Mouse (Mus musculus) hindbrain, embryonic 14.5 days (tissue): ENCODE measurements around the gene Negr1. TPM values are rescaled to one million over a fixed set of nuclear protein-coding genes. Genes with fewer than 3 reads are reported as not detected.
A peak's percentile ranks its signal among the peaks of the same experiment; 100 is the strongest.

ENCODE experiments used
- ATAC-seq: fragments of 200-750 bp; cut with Nextera tagmentation; 2 replicates; pipeline ENCODE4 v1.8.0; 2017; ENCODE audit warnings: moderate number of reproducible peaks, mild to moderate bottlenecking, moderate TSS enrichment, moderate library complexity; ENCODE audit not compliant: low FRiP score
- DNase-seq: peaks from one replicate; pipeline ENCODE4 v3.0.0-alpha.2; 2015; ENCODE audit warnings: low spot score
- H3K27ac ChIP-seq: fragments of 300-500 bp; sonication (generic); 2 replicates; pipeline ENCODE4 v1.5.1; 2014; ENCODE audit warnings: mild to moderate bottlenecking, moderate library complexity
- H3K27me3 ChIP-seq: fragments of 300-500 bp; sonication (generic); 2 replicates; pipeline ENCODE4 v1.6.1; 2014; ENCODE audit warnings: mild to moderate bottlenecking, low read length, mixed read lengths; ENCODE audit not compliant: control insufficient read depth, insufficient read depth
- H3K36me3 ChIP-seq: fragments of 300-500 bp; sonication (generic); replicated peaks from 2 replicates; pipeline ENCODE4 v1.6.1; 2014; ENCODE audit not compliant: control insufficient read depth, insufficient read depth
- H3K4me1 ChIP-seq: fragments of 300-500 bp; sonication (generic); replicated peaks from 2 replicates; pipeline ENCODE4 v1.6.1; 2014; ENCODE audit warnings: antibody characterized with exemption, low read length, mixed read lengths; ENCODE audit not compliant: control insufficient read depth, insufficient read depth
- H3K4me2 ChIP-seq: fragments of 300-500 bp; sonication (generic); replicated peaks from 2 replicates; pipeline ENCODE4 v1.6.1; 2014; ENCODE audit warnings: mild to moderate bottlenecking, moderate library complexity
- H3K4me3 ChIP-seq: fragments of 300-500 bp; sonication (generic); replicated peaks from 2 replicates; pipeline ENCODE4 v1.5.1; 2014; ENCODE audit warnings: mild to moderate bottlenecking, low read length
- H3K9ac ChIP-seq: fragments of 300-500 bp; sonication (generic); 2 replicates; pipeline ENCODE4 v1.6.1; 2014
- H3K9me3 ChIP-seq: fragments of 300-500 bp; sonication (generic); 2 replicates; pipeline ENCODE4 v1.6.1; 2016; ENCODE audit warnings: low read length; ENCODE audit not compliant: control insufficient read depth
- WGBS: fragments of 180-500 bp; shearing (Covaris S2); extraction: QIAGEN DNeasy Blood & Tissue Kit; methylation state at CpG from one replicate; pipeline ENCODE4 v1.1.7; 2014; 5-methylcytosine and 5-hydroxymethylcytosine counted together
- polyA plus RNA-seq: library from polyadenylated mRNA; unstranded; fragments of >200 nt; fragmentation: Nextera tagmentation; extraction: Ambion mirVana; gene quantifications from 2 replicates; pipeline ENCODE4 v1.2.1, GENCODE M21; 2014

The Negr1 gene
- polyA plus RNA-seq, 1 experiment from 2014 or later = 46.2 TPM

DNA sequence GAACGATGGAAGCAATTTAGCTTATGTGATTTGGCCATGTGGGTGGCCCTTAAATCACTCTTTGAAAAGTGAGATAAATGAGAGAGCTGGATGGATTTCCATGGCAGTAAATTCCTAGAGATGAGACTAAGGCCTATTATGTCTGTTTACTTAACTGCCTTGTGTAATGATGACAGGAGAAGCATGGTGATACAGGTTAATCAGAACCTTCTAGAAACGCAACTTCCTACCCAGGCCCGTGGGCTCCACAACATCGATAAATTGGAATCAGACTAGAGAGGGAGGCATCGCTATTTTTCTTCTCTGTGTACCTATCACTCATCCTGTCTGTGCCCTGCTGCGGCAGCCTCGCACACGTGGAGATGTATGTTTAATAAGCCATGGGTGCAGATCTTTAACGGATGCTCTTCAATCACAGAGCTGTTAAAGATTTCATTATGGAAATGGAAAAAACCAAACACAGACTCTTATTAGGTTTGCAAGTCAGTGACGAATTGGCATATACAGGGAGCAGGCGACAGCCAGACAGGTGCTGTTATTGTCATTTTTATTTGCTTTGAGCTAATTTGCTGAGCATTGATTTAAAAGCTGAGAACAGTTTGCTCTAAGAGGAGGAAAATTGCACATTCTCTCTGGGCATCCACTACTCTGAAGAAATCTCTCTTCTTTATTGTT, 418.6 kb downstream of the Negr1 start:
- WGBS = 47% methylated on average over 11 of the region's 11 CpGs
- H3K27ac ChIP-seq = 0 out of 2 replicates have a peak overlapping the region, but pooled peaks have one; percentile 14
- DNase-seq = no peak

GRCm38 (mm10) chr3:156982102-156982501, 420.5 kb downstream of the Negr1 start:
- no peak overlapping the region for H3K4me3 ChIP-seq
- DNase-seq = peak; percentile 76
- no peaks in the 10 kb centered on the region for H3K36me3 ChIP-seq
- no peak overlapping the region for H3K4me2 ChIP-seq
- H3K27ac ChIP-seq = no peak overlapping the region
- H3K9ac ChIP-seq = no peak overlapping the region
- peaks cover 9% of the 10 kb centered on the region; the same call in 1 of the 2 replicates for H3K4me1 ChIP-seq
- H3K27me3 ChIP-seq = no peaks in the 10 kb centered on the region
- peak; percentile 58; the same call in 1 of the 2 replicates for ATAC-seq
- 29% methylated on average over 4 of the region's 4 CpGs for WGBS
- no peaks in the 10 kb centered on the region for H3K9me3 ChIP-seq

More for the DNA sequence above, 418.6 kb downstream of the Negr1 start:
- Histone ChIP-seq H3K4me3 (no peak overlapping the region), H3K4me1 (peaks cover 9% of the 10 kb centered on the region; the same call in 1 of the 2 replicates), H3K9ac (no peak overlapping the region), H3K27me3 (no peaks in the 10 kb centered on the region), H3K4me2 (no peak overlapping the region), H3K36me3 (no peaks in the 10 kb centered on the region), H3K9me3 (no peaks in the 10 kb centered on the region)
- ATAC-seq = peak; percentile 64

GRCm38 (mm10) chr3:156987113-156987512, 425.5 kb downstream of the Negr1 start:
- H3K4me3 ChIP-seq = no peak overlapping the region
- 93% methylated on average over 3 of the region's 3 CpGs for WGBS
- H3K4me2 ChIP-seq = no peak overlapping the region
- ATAC-seq = no peak
- no peaks in the 10 kb centered on the region for H3K27me3 ChIP-seq
- DNase-seq = no peak
- H3K4me1 ChIP-seq = no peaks in the 10 kb centered on the region
- H3K9ac ChIP-seq = no peak overlapping the region
- H3K9me3 ChIP-seq = no peaks in the 10 kb centered on the region
- H3K36me3 ChIP-seq = no peaks in the 10 kb centered on the region
- no peak overlapping the region for H3K27ac ChIP-seq

GRCm38 (mm10) chr3:156992171-156992570, 430.6 kb downstream of the Negr1 start:
- Histone ChIP-seq H3K4me3 (no peak overlapping the region), H3K27me3 (no peaks in the 10 kb centered on the region), H3K9ac (no peak overlapping the region), H3K4me2 (no peak overlapping the region), H3K36me3 (no peaks in the 10 kb centered on the region), H3K9me3 (no peaks in the 10 kb centered on the region), H3K27ac (no peak overlapping the region), H3K4me1 (no peaks in the 10 kb centered on the region)
- ATAC-seq (no peak), DNase-seq (no peak)
- WGBS = 72% methylated on average over 2 of the region's 2 CpGs

- Histone ChIP-seq H3K36me3 (no peaks in the 10 kb centered on the region), H3K4me2 (no peak overlapping the region), H3K4me1 (no peaks in the 10 kb centered on the region), H3K27me3 (no peaks in the 10 kb centered on the region), H3K9ac (no peak overlapping the region), H3K27ac (no peak overlapping the region), H3K4me3 (no peak overlapping the region), H3K9me3 (no peaks in the 10 kb centered on the region)
- DNase-seq (no peak), ATAC-seq (no peak)
- 84% methylated on average over 1 of the region's 1 CpGs for WGBS
Measured at GRCm38 (mm10) chr3:156992811-156993210, 431.2 kb downstream of the Negr1 start.

- no peaks in the 10 kb centered on the region for H3K27me3 ChIP-seq
- DNase-seq (no peak), ATAC-seq (no peak)
- H3K9ac ChIP-seq = no peak overlapping the region
- H3K27ac ChIP-seq = no peak overlapping the region
- H3K4me2 ChIP-seq = no peak overlapping the region
- no peak overlapping the region for H3K4me3 ChIP-seq
- H3K4me1 ChIP-seq = no peaks in the 10 kb centered on the region
- no peaks in the 10 kb centered on the region for H3K9me3 ChIP-seq
- WGBS = 88% methylated on average over 5 of the region's 5 CpGs
- H3K36me3 ChIP-seq = no peaks in the 10 kb centered on the region
Measured at GRCm38 (mm10) chr3:156999177-156999808, 437.7 kb downstream of the Negr1 start.

GRCm38 (mm10) chr3:157021632-157022031, 460.0 kb downstream of the Negr1 start:
- Histone ChIP-seq H3K36me3 (no peaks in the 10 kb centered on the region), H3K9ac (no peak overlapping the region), H3K27me3 (no peaks in the 10 kb centered on the region), H3K27ac (no peak overlapping the region), H3K4me2 (no peak overlapping the region), H3K4me3 (no peak overlapping the region), H3K9me3 (no peaks in the 10 kb centered on the region), H3K4me1 (no peaks in the 10 kb centered on the region)
- DNase-seq (no peak), ATAC-seq (no peak)
- whole genome bisulfite sequencing = 88% methylated on average over 2 of the region's 2 CpGs

GRCm38 (mm10) chr3:157024580-157024979, 463.0 kb downstream of the Negr1 start:
- Histone ChIP-seq H3K27me3 (no peaks in the 10 kb centered on the region), H3K4me3 (no peak overlapping the region), H3K4me2 (no peak overlapping the region), H3K27ac (no peak overlapping the region), H3K9ac (no peak overlapping the region), H3K36me3 (no peaks in the 10 kb centered on the region), H3K9me3 (no peaks in the 10 kb centered on the region), H3K4me1 (no peaks in the 10 kb centered on the region)
- ATAC-seq = no peak
- WGBS = 76% methylated on average over 6 of the region's 6 CpGs
- DNase-seq = no peak

- Histone ChIP-seq H3K4me1 (no peaks in the 10 kb centered on the region), H3K9me3 (no peaks in the 10 kb centered on the region), H3K4me2 (no peak overlapping the region), H3K9ac (no peak overlapping the region), H3K4me3 (no peak overlapping the region), H3K27ac (no peak overlapping the region), H3K36me3 (no peaks in the 10 kb centered on the region), H3K27me3 (no peaks in the 10 kb centered on the region)
- ATAC-seq (no peak), DNase-seq (no peak)
- 66% methylated on average over 4 of the region's 4 CpGs for WGBS
Measured at GRCm38 (mm10) chr3:157031513-157032142, 470.0 kb downstream of the Negr1 start.
